Mouse (Mus musculus) fat pad, adult 2 months (tissue): ENCODE results near the gene Usp46.

Experiments used
- DNase-seq: peaks from one replicate; pipeline ENCODE4 v3.0.0-alpha.2; 2011; ENCODE audit warnings: low read depth, low spot score; ENCODE audit errors: extremely low read depth

Usp46 gene

GRCm38 (mm10) chr5:73958096-73958495 lies 110.1 kb downstream of the Usp46 start:
- no peak for DNase-seq

GRCm38 (mm10) chr5:73955691-73956090 lies 112.5 kb downstream of the Usp46 start:
- DNase-seq = no peak

GRCm38 (mm10) chr5:73955005-73955404 lies 113.2 kb downstream of the Usp46 start:
- no peak for DNase-seq

GRCm38 (mm10) chr5:73953066-73953614 lies 115.1 kb downstream of the Usp46 start:
- no peak for DNase-seq

- no peak for DNase-seq
Observed at GRCm38 (mm10) chr5:73951649-73952000, 116.6 kb downstream of the Usp46 start.

GRCm38 (mm10) chr5:73950809-73951648 lies 117.2 kb downstream of the Usp46 start:
- no peak for DNase-seq
